Mouse (Mus musculus) CH12.LX (cell line): ENCODE measurements at regions not wholly inside any gene's neighbourhood (a gene's known extent, or its start where the extent isn't known, plus 50 kb on each side); places are given as distances from the start of the nearest gene placed in this dataset.

Source experiments
- DNase-seq: peaks from one replicate; pipeline ENCODE4 v3.0.0-alpha.2; 2013; ENCODE audit errors: extremely low read depth
- H3K27ac ChIP-seq: 2 replicates; pipeline ENCODE4 v1.5.1; 2012; ENCODE audit warnings: low read depth, mild to moderate bottlenecking, control low read depth, moderate library complexity; ENCODE audit not compliant: insufficient read depth
- H3K27me3 ChIP-seq: replicated peaks from 2 replicates; pipeline ENCODE3; 2012; ENCODE audit warnings: inconsistent platforms
- H3K36me3 ChIP-seq, 2 experiments: replicated peaks in 1 of 2; 2 replicates each; pipeline versions ENCODE3 to v1.6.1; 2012; ENCODE audit warnings: inconsistent platforms in 1 of 2, low read length in 1 of 2, mild to moderate bottlenecking in 1 of 2, mixed read lengths in 1 of 2, moderate library complexity in 1 of 2; ENCODE audit not compliant: control insufficient read depth in 1 of 2, insufficient read depth in 1 of 2
- H3K4me1 ChIP-seq, 2 experiments: 2 replicates each; pipeline ENCODE4 v1.6.1; 2012; ENCODE audit warnings: inconsistent platforms in 1 of 2, moderate library complexity in 1 of 2; ENCODE audit not compliant: insufficient read depth in 2 of 2, control insufficient read depth in 1 of 2
- H3K4me2 ChIP-seq: 2 replicates; pipeline ENCODE4 v1.6.1; 2012; ENCODE audit warnings: low read depth, mild to moderate bottlenecking, control low read depth; ENCODE audit not compliant: poor library complexity, insufficient read depth, severe bottlenecking
- H3K4me3 ChIP-seq, 3 experiments: fragments of 150-350 bp in 1 of 3; sonication (generic) in 1 of 3; replicated peaks in 1 of 3; 2 replicates each; pipeline versions ENCODE3 to v1.5.1; 2011 to 2012; ENCODE audit warnings: low read depth in 2 of 3, low read length in 2 of 3, mild to moderate bottlenecking in 2 of 3, moderate library complexity in 2 of 3, control low read depth in 1 of 3, improper control_type of control experiment in 1 of 3, inconsistent platforms in 1 of 3, mixed read lengths in 1 of 3; ENCODE audit not compliant: poor library complexity in 1 of 3
- H3K79me2 ChIP-seq: replicated peaks from 2 replicates; pipeline ENCODE4 v1.6.1; 2012; ENCODE audit warnings: mild to moderate bottlenecking, moderate library complexity; ENCODE audit not compliant: control insufficient read depth, poor library complexity, insufficient read depth, severe bottlenecking; ENCODE audit errors: extremely low read depth
- H3K9ac ChIP-seq: 2 replicates; pipeline ENCODE4 v1.6.1; 2012; ENCODE audit warnings: low read depth, mild to moderate bottlenecking, control low read depth, moderate library complexity; ENCODE audit not compliant: insufficient read depth
- H3K9me3 ChIP-seq: replicated peaks from 2 replicates; pipeline ENCODE3; 2012; ENCODE audit warnings: low read length, inconsistent platforms, mixed read lengths
- CHD1 ChIP-seq: IDR thresholded peaks from 2 replicates; pipeline ENCODE4 v1.6.1; 2012; ENCODE audit warnings: low read depth, low read length, improper control_type of control experiment, inconsistent platforms
- CHD2 ChIP-seq: IDR thresholded peaks from 2 replicates; pipeline ENCODE4 v1.6.1; 2011; ENCODE audit warnings: low read length, improper control_type of control experiment
- E2F4 ChIP-seq: IDR thresholded peaks from 2 replicates; pipeline ENCODE4 v1.6.1; 2011; ENCODE audit warnings: low read depth, low read length, improper control_type of control experiment; ENCODE audit not compliant: insufficient replicate concordance
- ELF1 ChIP-seq: IDR thresholded peaks from 2 replicates; pipeline ENCODE4 v1.6.1; 2014; ENCODE audit warnings: low read depth, mild to moderate bottlenecking, inconsistent platforms, low read length, improper control_type of control experiment
- EP300 ChIP-seq: IDR thresholded peaks from 2 replicates; pipeline ENCODE4 v1.6.1; 2011; ENCODE audit warnings: low read length, improper control_type of control experiment
- ETS1 ChIP-seq: conservative IDR thresholded peaks from 2 replicates; pipeline ENCODE4 v1.6.1; 2012; ENCODE audit warnings: low read depth, mild to moderate bottlenecking, inconsistent platforms, low read length, improper control_type of control experiment, moderate library complexity
- GABPA ChIP-seq: IDR thresholded peaks from 2 replicates; pipeline ENCODE4 v1.6.1; 2012; ENCODE audit warnings: low read depth, low read length, improper control_type of control experiment, inconsistent platforms; ENCODE audit not compliant: insufficient replicate concordance
- IRF4 ChIP-seq: IDR thresholded peaks from 2 replicates; pipeline ENCODE4 v1.6.1; 2014; ENCODE audit warnings: low read depth, mild to moderate bottlenecking, inconsistent platforms, low read length, improper control_type of control experiment
- KAT2A ChIP-seq: IDR thresholded peaks from 2 replicates; pipeline ENCODE4 v1.6.1; 2012; ENCODE audit warnings: low read length, improper control_type of control experiment, inconsistent platforms; ENCODE audit not compliant: insufficient replicate concordance
- MAFK ChIP-seq: IDR thresholded peaks from 2 replicates; pipeline ENCODE4 v1.6.1; 2011; ENCODE audit warnings: low read length, improper control_type of control experiment; ENCODE audit not compliant: insufficient replicate concordance
- MAX ChIP-seq: IDR thresholded peaks from 2 replicates; pipeline ENCODE4 v1.6.1; 2011; ENCODE audit warnings: low read length, improper control_type of control experiment
- MAZ ChIP-seq: IDR thresholded peaks from 2 replicates; pipeline ENCODE4 v1.6.1; 2012; ENCODE audit warnings: low read depth, mild to moderate bottlenecking, inconsistent platforms, low read length, improper control_type of control experiment, moderate library complexity
- MEF2A ChIP-seq: IDR thresholded peaks from 2 replicates; pipeline ENCODE4 v1.6.1; 2014; ENCODE audit warnings: low read depth, mild to moderate bottlenecking, inconsistent platforms, low read length, improper control_type of control experiment, borderline replicate concordance
- MXI1 ChIP-seq: IDR thresholded peaks from 2 replicates; pipeline ENCODE4 v1.6.1; 2011; ENCODE audit warnings: mild to moderate bottlenecking, low read depth, low read length, improper control_type of control experiment
- MYC ChIP-seq: IDR thresholded peaks from 2 replicates; pipeline ENCODE4 v1.6.1; 2011; ENCODE audit warnings: low read depth, mild to moderate bottlenecking, improper control_type of control experiment, low read length
- NRF1 ChIP-seq: IDR thresholded peaks from 2 replicates; pipeline ENCODE4 v1.6.1; 2014; ENCODE audit warnings: low read depth, mild to moderate bottlenecking, inconsistent platforms, low read length, improper control_type of control experiment, moderate library complexity
- PAX5 ChIP-seq: IDR thresholded peaks from 2 replicates; pipeline ENCODE4 v1.6.1; 2012; ENCODE audit warnings: low read length, inconsistent platforms, mixed read lengths
- POLR2A ChIP-seq: IDR thresholded peaks from 2 replicates; pipeline ENCODE4 v1.6.1; 2011; ENCODE audit warnings: low read depth, mild to moderate bottlenecking, improper control_type of control experiment, low read length
- POLR2AphosphoS2 ChIP-seq: IDR thresholded peaks from 2 replicates; pipeline ENCODE4 v1.6.1; 2011; ENCODE audit warnings: low read depth, low read length, improper control_type of control experiment
- RCOR1 ChIP-seq: conservative IDR thresholded peaks from 2 replicates; pipeline ENCODE4 v1.6.1; 2012; ENCODE audit warnings: low read depth, mild to moderate bottlenecking, inconsistent platforms, low read length, improper control_type of control experiment
- SIN3A ChIP-seq: IDR thresholded peaks from 2 replicates; pipeline ENCODE4 v1.6.1; 2012; ENCODE audit warnings: low read length, improper control_type of control experiment, inconsistent platforms
- SMC3 ChIP-seq: IDR thresholded peaks from 2 replicates; pipeline ENCODE4 v1.6.1; 2011; ENCODE audit warnings: low read depth, low read length, improper control_type of control experiment
- TBP ChIP-seq: conservative IDR thresholded peaks from 2 replicates; pipeline ENCODE4 v1.6.1; 2011; ENCODE audit warnings: low read depth, low read length, improper control_type of control experiment
- TCF12 ChIP-seq: IDR thresholded peaks from 2 replicates; pipeline ENCODE4 v1.6.1; 2014; ENCODE audit warnings: low read depth, mild to moderate bottlenecking, inconsistent platforms, low read length, improper control_type of control experiment
- UBTF ChIP-seq: IDR thresholded peaks from 2 replicates; pipeline ENCODE4 v1.6.1; 2012; ENCODE audit warnings: low read depth, mild to moderate bottlenecking, inconsistent platforms, low read length, improper control_type of control experiment, moderate library complexity
- USF1 ChIP-seq: IDR thresholded peaks from 2 replicates; pipeline ENCODE4 v1.6.1; 2014; ENCODE audit warnings: low read depth, mild to moderate bottlenecking, inconsistent platforms, low read length, improper control_type of control experiment
- USF2 ChIP-seq: conservative IDR thresholded peaks from 2 replicates; pipeline ENCODE4 v1.6.1; 2011; ENCODE audit warnings: low read depth, low read length, improper control_type of control experiment
- ZC3H11A ChIP-seq: IDR thresholded peaks from 2 replicates; pipeline ENCODE4 v1.6.1; 2012; ENCODE audit warnings: low read depth, mild to moderate bottlenecking, inconsistent platforms, low read length, improper control_type of control experiment
- ZMIZ1 ChIP-seq: IDR thresholded peaks from 2 replicates; pipeline ENCODE4 v1.6.1; 2012; ENCODE audit warnings: low read depth, mild to moderate bottlenecking, inconsistent platforms, low read length, improper control_type of control experiment
- ZNF384 ChIP-seq: IDR thresholded peaks from 2 replicates; pipeline ENCODE4 v1.6.1; 2012; ENCODE audit warnings: low read depth, low read length, improper control_type of control experiment, inconsistent platforms
- dilution Hi-C: fragments of 300-500 bp; cut with MboI; formaldehyde crosslinking; loops from 2 replicates; pipeline ENCODE4 v1.14.3; 2020; ENCODE audit warnings: low sequenced_read_pairs; ENCODE audit not compliant: extremely low pct_unique_long_range_greater_than_20kb, extremely low pct_ligation_motif_present
- in situ Hi-C: fragments of 300-500 bp; cut with MboI; formaldehyde crosslinking; loops from 3 replicates; pipeline ENCODE4 v1.14.3; 2019; ENCODE audit warnings: low sequenced_read_pairs, low pct_ligation_motif_present, low pct_unique_long_range_greater_than_20kb, mixed read lengths

GRCm38 (mm10) chr13:44582767-44583085 is 146.5 kb upstream of the Jarid2 start:
- no peak for DNase-seq
- no peaks in the 10 kb centered on the region for H3K36me3 ChIP-seq
- H3K9me3 ChIP-seq, result peaks cover 8% of the 10 kb centered on the region
- H3K27me3 ChIP-seq, result no peaks in the 10 kb centered on the region
- peak overlapping the region; percentile 87; the same call in 1 of the 2 replicates for H3K4me2 ChIP-seq
- peaks cover 11 to 49% of the 10 kb centered on the region in 2 experiments; a peak in 3 of 4 replicates for H3K4me1 ChIP-seq
- H3K27ac ChIP-seq, result no peak overlapping the region
- in situ Hi-C loops, result loop anchor here (10.0 kb wide), 1 partner anchor 142 kb away; the partner anchor contains the start of gene Jarid2
- H3K79me2 ChIP-seq, result no peaks in the 10 kb centered on the region
- H3K4me3 ChIP-seq, result no peak overlapping the region
- H3K9ac ChIP-seq, result no peak overlapping the region
- no peak for TF ChIP-seq ZNF384
- no peak for TF ChIP-seq POLR2AphosphoS2
- no peak for TF ChIP-seq POLR2A
- TF ChIP-seq E2F4, result no peak
- TF ChIP-seq MAZ, result no peak
- TF ChIP-seq IRF4, result no peak
- TF ChIP-seq KAT2A, result no peak
- TF ChIP-seq MAX, result no peak
- TF ChIP-seq CHD1, result no peak
- no peak for TF ChIP-seq CHD2
- dilution Hi-C loops, result no loop called here

GRCm38 (mm10) chr13:44583614-44584013 is 145.7 kb upstream of the Jarid2 start:
- Histone ChIP-seq H3K79me2 (no peaks in the 10 kb centered on the region), H3K9me3 (peaks cover 6% of the 10 kb centered on the region), H3K4me3 (no peak overlapping the region), H3K27ac (no peak overlapping the region), H3K36me3 (no peaks in the 10 kb centered on the region), H3K4me2 (peak overlapping the region; percentile 45; the same call in 1 of the 2 replicates), H3K27me3 (no peaks in the 10 kb centered on the region), H3K4me1 (peaks cover 14 to 56% of the 10 kb centered on the region in 2 experiments; a peak in 3 of 4 replicates), H3K9ac (no peak overlapping the region)
- in situ Hi-C loops (loop anchor here (10.0 kb wide), 1 partner anchor 141 kb away; the partner anchor contains the start of gene Jarid2), dilution Hi-C loops (no loop called here)
- DNase-seq, result no peak
- no peak for TF ChIP-seq TBP
- no peak for TF ChIP-seq CHD2
- TF ChIP-seq MYC, result no peak
- no peak for TF ChIP-seq IRF4
- TF ChIP-seq PAX5, result no peak
- no peak for TF ChIP-seq TCF12
- no peak for TF ChIP-seq KAT2A
- no peak for TF ChIP-seq EP300
- no peak for TF ChIP-seq E2F4
- TF ChIP-seq ZNF384, result peak; percentile 93
- TF ChIP-seq UBTF, result no peak
- TF ChIP-seq ZC3H11A, result no peak
- no peak for TF ChIP-seq SIN3A
- no peak for TF ChIP-seq MEF2A
- no peak for TF ChIP-seq ZMIZ1
- no peak for TF ChIP-seq NRF1
- no peak for TF ChIP-seq MXI1
- no peak for TF ChIP-seq USF2
- TF ChIP-seq ELF1, result no peak
- TF ChIP-seq POLR2A, result no peak
- TF ChIP-seq CHD1, result no peak
- TF ChIP-seq RCOR1, result no peak
- TF ChIP-seq MAFK, result peak; percentile 77; the same call in 1 of the 2 replicates
- TF ChIP-seq SMC3, result peak; percentile 17; the same call in 1 of the 2 replicates
- TF ChIP-seq ETS1, result peak; percentile 26; the same call in 1 of the 2 replicates
- TF ChIP-seq POLR2AphosphoS2, result no peak
- TF ChIP-seq USF1, result no peak
- no peak for TF ChIP-seq MAZ
- no peak for TF ChIP-seq GABPA
